Mouse (Mus musculus) hindbrain, embryonic 14.5 days (tissue): ENCODE results near the gene Slc41a1. TPM values are rescaled to one million over a fixed set of nuclear protein-coding genes. Genes with fewer than 3 reads are reported as not detected.

Source experiments
- ATAC-seq: fragments of 200-750 bp; cut with Nextera tagmentation; 2 replicates; pipeline ENCODE4 v1.8.0; 2017; ENCODE audit warnings: moderate number of reproducible peaks, mild to moderate bottlenecking, moderate TSS enrichment, moderate library complexity; ENCODE audit not compliant: low FRiP score
- DNase-seq: peaks from one replicate; pipeline ENCODE4 v3.0.0-alpha.2; 2015; ENCODE audit warnings: low spot score
- H3K27ac ChIP-seq: fragments of 300-500 bp; sonication (generic); 2 replicates; pipeline ENCODE4 v1.5.1; 2014; ENCODE audit warnings: mild to moderate bottlenecking, moderate library complexity
- H3K27me3 ChIP-seq: fragments of 300-500 bp; sonication (generic); 2 replicates; pipeline ENCODE4 v1.6.1; 2014; ENCODE audit warnings: mild to moderate bottlenecking, low read length, mixed read lengths; ENCODE audit not compliant: control insufficient read depth, insufficient read depth
- H3K36me3 ChIP-seq: fragments of 300-500 bp; sonication (generic); replicated peaks from 2 replicates; pipeline ENCODE4 v1.6.1; 2014; ENCODE audit not compliant: control insufficient read depth, insufficient read depth
- H3K4me1 ChIP-seq: fragments of 300-500 bp; sonication (generic); replicated peaks from 2 replicates; pipeline ENCODE4 v1.6.1; 2014; ENCODE audit warnings: antibody characterized with exemption, low read length, mixed read lengths; ENCODE audit not compliant: control insufficient read depth, insufficient read depth
- H3K4me2 ChIP-seq: fragments of 300-500 bp; sonication (generic); replicated peaks from 2 replicates; pipeline ENCODE4 v1.6.1; 2014; ENCODE audit warnings: mild to moderate bottlenecking, moderate library complexity
- H3K4me3 ChIP-seq: fragments of 300-500 bp; sonication (generic); replicated peaks from 2 replicates; pipeline ENCODE4 v1.5.1; 2014; ENCODE audit warnings: mild to moderate bottlenecking, low read length
- H3K9ac ChIP-seq: fragments of 300-500 bp; sonication (generic); 2 replicates; pipeline ENCODE4 v1.6.1; 2014
- H3K9me3 ChIP-seq: fragments of 300-500 bp; sonication (generic); 2 replicates; pipeline ENCODE4 v1.6.1; 2016; ENCODE audit warnings: low read length; ENCODE audit not compliant: control insufficient read depth
- WGBS: fragments of 180-500 bp; shearing (Covaris S2); extraction: QIAGEN DNeasy Blood & Tissue Kit; methylation state at CpG from one replicate; pipeline ENCODE4 v1.1.7; 2014; 5-methylcytosine and 5-hydroxymethylcytosine counted together
- polyA plus RNA-seq: library from polyadenylated mRNA; unstranded; fragments of >200 nt; fragmentation: Nextera tagmentation; extraction: Ambion mirVana; gene quantifications from 2 replicates; pipeline ENCODE4 v1.2.1, GENCODE M21; 2014

Gene Slc41a1
- polyA plus RNA-seq: 14.3 and 17.3 TPM in 2 replicates

DNA sequence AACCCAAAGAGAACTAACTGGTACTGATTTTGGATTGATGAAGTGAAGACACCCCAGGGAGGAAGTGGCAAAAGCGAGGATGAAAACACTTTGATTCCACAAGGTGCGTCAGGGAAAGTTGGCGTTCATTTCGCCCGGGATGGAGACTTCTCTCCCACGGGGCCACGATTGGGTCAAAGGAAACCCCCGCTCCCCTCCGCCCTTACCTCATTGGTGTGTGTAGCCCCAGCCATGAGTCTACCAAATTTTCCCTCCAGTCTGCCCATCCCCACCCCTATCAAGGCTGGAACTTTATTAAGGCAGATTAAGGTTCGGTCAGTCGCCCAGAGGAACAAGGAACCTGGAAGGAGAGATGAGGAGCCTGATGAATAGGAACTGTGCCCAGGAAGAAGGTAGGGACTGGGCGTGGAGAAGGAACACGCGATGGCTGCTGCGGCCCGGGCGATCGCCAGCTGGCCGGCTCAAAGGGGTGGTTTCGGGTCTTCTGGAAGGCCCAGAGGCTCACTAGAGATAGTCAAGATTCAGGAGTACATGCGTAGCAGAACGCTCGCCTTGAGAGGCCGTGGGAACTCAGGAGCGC, at the start of gene Slc41a1:
Gene Slc41a1 (plus strand): TSS at position 287 of the 580 bp plus-strand sequence.
- Histone ChIP-seq H3K9me3 (no peaks in the 10 kb centered on the region), H3K9ac (peak within 1 kb of the TSS; percentile 76), H3K27ac (peak within 1 kb of the TSS; percentile 75), H3K36me3 (0 out of 2 replicates have a peak, but pooled peaks cover 7% of the 10 kb centered on the region), H3K4me1 (peaks cover 23% of the 10 kb centered on the region), H3K4me2 (peak within 1 kb of the TSS; percentile 68), H3K4me3 (peak within 1 kb of the TSS; percentile 64), H3K27me3 (no peaks in the 10 kb centered on the region)
- 2% methylated on average over 25 of the region's 25 CpGs for WGBS
- ATAC-seq (peak; percentile 66; the same call in 1 of the 2 replicates), DNase-seq (no peak)

GRCm38 (mm10) chr1:131794591-131794990, 32.7 kb upstream of the Slc41a1 start:
- H3K9me3 ChIP-seq: no peaks in the 10 kb centered on the region
- H3K27ac ChIP-seq: no peak overlapping the region
- no peak overlapping the region for H3K4me3 ChIP-seq
- DNase-seq: no peak
- 0 out of 2 replicates have a peak, but pooled peaks cover 3% of the 10 kb centered on the region for H3K4me1 ChIP-seq
- no peak for ATAC-seq
- no peaks in the 10 kb centered on the region for H3K36me3 ChIP-seq
- H3K4me2 ChIP-seq: no peak overlapping the region
- 24% methylated on average over 3 of the region's 3 CpGs for WGBS
- H3K27me3 ChIP-seq: no peaks in the 10 kb centered on the region
- no peak overlapping the region for H3K9ac ChIP-seq

- Histone ChIP-seq H3K9ac (no peak overlapping the region), H3K36me3 (no peaks in the 10 kb centered on the region), H3K4me2 (no peak overlapping the region), H3K9me3 (no peaks in the 10 kb centered on the region), H3K4me1 (0 out of 2 replicates have a peak, but pooled peaks cover 3% of the 10 kb centered on the region), H3K4me3 (no peak overlapping the region), H3K27me3 (no peaks in the 10 kb centered on the region), H3K27ac (no peak overlapping the region)
- DNase-seq (no peak), ATAC-seq (no peak)
- 83% methylated on average over 3 of the region's 3 CpGs for WGBS
Observed at GRCm38 (mm10) chr1:131795171-131795570, 32.1 kb upstream of the Slc41a1 start.

DNA sequence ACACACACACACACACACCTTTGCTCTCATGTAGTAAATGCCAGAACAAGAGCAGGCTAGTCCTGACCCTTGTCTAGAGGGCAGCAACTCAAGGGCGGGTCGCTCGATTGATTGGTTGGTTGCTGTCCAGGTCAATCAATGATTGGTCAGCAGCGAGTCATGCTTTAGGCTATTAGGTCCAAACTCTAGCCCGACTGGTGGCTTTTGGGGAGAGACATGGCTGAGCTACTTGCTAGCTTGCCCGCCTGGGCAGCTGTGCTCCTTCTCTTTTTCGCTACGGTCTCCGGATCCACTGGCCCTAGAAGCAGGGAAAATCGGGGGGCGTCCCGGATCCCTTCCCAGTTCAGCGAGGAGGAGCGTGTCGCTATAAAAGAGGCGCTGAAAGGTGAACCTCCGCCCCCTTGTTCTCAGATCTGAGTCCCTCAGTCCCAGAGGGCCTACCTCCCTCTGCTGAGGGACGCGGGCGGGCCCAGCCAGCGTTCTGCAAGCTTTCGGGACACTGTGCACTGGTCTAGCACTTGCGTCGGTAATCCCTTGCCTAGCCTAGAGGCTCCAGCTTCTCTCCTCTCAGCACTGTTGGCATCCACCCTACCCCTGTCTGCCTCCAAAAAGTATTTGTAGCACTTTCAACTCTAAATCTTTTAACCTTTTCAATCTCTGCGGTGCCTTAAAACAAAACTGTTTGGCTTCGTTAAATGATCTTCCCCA, 29.9 kb upstream of the Slc41a1 start, which contains the start of gene Pm20d1:
Gene Pm20d1 (plus strand): TSS at position 180 of the 708 bp plus-strand sequence.
- H3K27me3 ChIP-seq: no peaks in the 10 kb centered on the region
- H3K9ac ChIP-seq: no peak within 1 kb of the TSS
- no peak for ATAC-seq

DNA sequence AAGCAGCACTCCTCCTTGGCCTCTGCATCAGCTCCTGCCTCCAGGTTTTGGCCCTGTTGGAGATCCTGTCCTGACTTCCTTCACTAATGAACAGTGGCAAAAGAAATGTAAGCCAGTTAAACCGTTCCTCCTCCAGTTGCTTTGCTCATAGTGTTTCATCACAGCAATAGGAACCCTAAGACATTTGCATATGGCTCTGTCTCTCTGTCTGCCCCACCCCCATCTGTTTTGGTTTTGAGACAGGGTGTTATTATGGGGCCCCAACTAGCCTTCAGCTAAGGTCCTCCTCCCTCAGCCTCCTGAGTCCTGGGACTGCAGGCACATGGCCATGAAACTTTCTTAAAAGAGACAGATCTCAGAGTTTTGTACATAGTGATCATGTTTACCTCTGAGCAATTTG, 27.3 kb upstream of the Slc41a1 start:
- H3K4me1 ChIP-seq: no peaks in the 10 kb centered on the region
- H3K27ac ChIP-seq: no peak overlapping the region
- no peaks in the 10 kb centered on the region for H3K9me3 ChIP-seq
- no peak overlapping the region for H3K4me2 ChIP-seq
- H3K9ac ChIP-seq: no peak overlapping the region
- no peak for DNase-seq
- H3K36me3 ChIP-seq: no peaks in the 10 kb centered on the region
- ATAC-seq: no peak
- H3K27me3 ChIP-seq: no peaks in the 10 kb centered on the region
- H3K4me3 ChIP-seq: no peak overlapping the region
- 32% methylated on average over 1 of the region's 1 CpGs for WGBS

More for the DNA sequence above, 29.9 kb upstream of the Slc41a1 start, which contains the start of gene Pm20d1:
- peak within 1 kb of the TSS; percentile 15 for H3K4me3 ChIP-seq
- peak within 1 kb of the TSS; percentile 43 for H3K4me2 ChIP-seq
- WGBS: 8% methylated on average over 26 of the region's 26 CpGs
- no peak within 1 kb of the TSS for H3K27ac ChIP-seq
- no peaks in the 10 kb centered on the region for H3K9me3 ChIP-seq
- H3K36me3 ChIP-seq: no peaks in the 10 kb centered on the region
- no peak for DNase-seq
- H3K4me1 ChIP-seq: 0 out of 2 replicates have a peak, but pooled peaks cover 3% of the 10 kb centered on the region

DNA sequence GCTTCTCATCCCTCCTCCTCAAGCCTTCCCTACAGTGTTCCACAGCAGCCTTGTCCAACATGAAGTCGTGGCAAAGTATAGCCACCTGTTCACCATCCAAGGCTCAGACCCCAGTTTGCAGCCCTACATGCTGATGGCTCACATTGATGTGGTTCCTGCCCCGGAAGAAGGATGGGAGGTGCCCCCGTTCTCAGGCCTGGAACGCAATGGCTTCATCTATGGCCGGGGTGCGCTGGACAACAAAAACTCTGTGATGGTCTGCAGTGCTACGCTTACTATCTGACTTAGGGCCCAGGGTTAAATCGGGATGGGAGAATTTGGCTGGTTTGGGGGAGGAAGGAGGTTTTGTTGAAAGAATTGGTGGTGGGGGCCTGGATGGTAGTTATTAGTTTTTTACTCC, 26.2 kb upstream of the Slc41a1 start:
- Histone ChIP-seq H3K27ac (no peak overlapping the region), H3K4me3 (no peak overlapping the region), H3K36me3 (no peaks in the 10 kb centered on the region), H3K4me2 (no peak overlapping the region), H3K27me3 (no peaks in the 10 kb centered on the region), H3K4me1 (no peaks in the 10 kb centered on the region), H3K9me3 (no peaks in the 10 kb centered on the region), H3K9ac (no peak overlapping the region)
- ATAC-seq (no peak), DNase-seq (no peak)
- 94% methylated on average over 8 of the region's 8 CpGs for WGBS

GRCm38 (mm10) chr1:131802652-131803051, 24.6 kb upstream of the Slc41a1 start:
- no peaks in the 10 kb centered on the region for H3K36me3 ChIP-seq
- no peak overlapping the region for H3K4me2 ChIP-seq
- WGBS: 80% methylated on average over 5 of the region's 5 CpGs
- H3K9ac ChIP-seq: no peak overlapping the region
- H3K4me3 ChIP-seq: no peak overlapping the region
- no peaks in the 10 kb centered on the region for H3K9me3 ChIP-seq
- DNase-seq (no peak), ATAC-seq (no peak)
- no peaks in the 10 kb centered on the region for H3K27me3 ChIP-seq
- no peak overlapping the region for H3K27ac ChIP-seq
- no peaks in the 10 kb centered on the region for H3K4me1 ChIP-seq

GRCm38 (mm10) chr1:131804166-131804565, 23.1 kb upstream of the Slc41a1 start:
- no peak overlapping the region for H3K4me3 ChIP-seq
- no peaks in the 10 kb centered on the region for H3K9me3 ChIP-seq
- H3K4me2 ChIP-seq: no peak overlapping the region
- H3K4me1 ChIP-seq: no peaks in the 10 kb centered on the region
- H3K9ac ChIP-seq: no peak overlapping the region
- no peak for ATAC-seq
- H3K27me3 ChIP-seq: no peaks in the 10 kb centered on the region
- WGBS: 91% methylated on average over 3 of the region's 3 CpGs
- H3K36me3 ChIP-seq: no peaks in the 10 kb centered on the region
- H3K27ac ChIP-seq: no peak overlapping the region
- DNase-seq: no peak

DNA sequence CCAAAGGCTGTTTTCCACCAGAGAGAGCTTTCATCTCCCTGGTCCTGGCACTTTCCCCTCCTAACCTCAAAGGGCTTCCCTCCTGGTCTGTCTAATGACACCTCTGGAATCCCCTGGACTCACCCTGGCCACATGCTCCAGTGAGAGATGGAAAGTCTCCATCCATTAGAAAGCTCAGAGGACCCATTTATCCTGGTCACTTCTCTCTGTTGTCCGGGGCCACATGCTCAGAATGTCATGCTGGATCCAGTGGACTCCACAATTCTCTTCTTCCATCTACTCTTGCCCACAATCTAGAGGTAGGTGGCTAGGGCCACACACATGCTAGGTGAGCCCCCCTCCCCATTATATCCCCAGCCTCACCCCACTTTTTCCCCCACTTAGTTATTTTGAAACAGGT, 18.3 kb upstream of the Slc41a1 start:
- Histone ChIP-seq H3K9me3 (no peaks in the 10 kb centered on the region), H3K4me2 (no peak overlapping the region), H3K27ac (no peak overlapping the region), H3K27me3 (no peaks in the 10 kb centered on the region), H3K9ac (no peak overlapping the region), H3K4me1 (no peaks in the 10 kb centered on the region), H3K36me3 (no peaks in the 10 kb centered on the region), H3K4me3 (no peak overlapping the region)
- DNase-seq: no peak
- no peak for ATAC-seq
- 72% methylated on average over 1 of the region's 1 CpGs for WGBS
